Mouse (Mus musculus) hindbrain, embryonic 16.5 days (tissue): Measurements from ENCODE around the gene Anxa6. TPM values are rescaled to one million over a fixed set of nuclear protein-coding genes. Genes with fewer than 3 reads are reported as not detected.

ENCODE experiments used
- ATAC-seq: fragments of 200-750 bp; cut with Nextera tagmentation; 2 replicates; pipeline ENCODE4 v1.8.0; 2017; ENCODE audit warnings: moderate TSS enrichment, moderate library complexity
- H3K27ac ChIP-seq: fragments of 300-500 bp; sonication (generic); 2 replicates; pipeline ENCODE4 v1.5.1; 2014; ENCODE audit warnings: low read depth, mild to moderate bottlenecking, control low read depth, low read length, moderate library complexity
- H3K27me3 ChIP-seq: fragments of 300-500 bp; sonication (generic); replicated peaks from 2 replicates; pipeline ENCODE4 v1.6.1; 2014; ENCODE audit warnings: low read length; ENCODE audit not compliant: control insufficient read depth, insufficient read depth
- H3K36me3 ChIP-seq: fragments of 300-500 bp; sonication (generic); 2 replicates; pipeline ENCODE4 v1.6.1; 2014; ENCODE audit warnings: mild to moderate bottlenecking, low read length, moderate library complexity, mixed read lengths; ENCODE audit not compliant: control insufficient read depth, insufficient read depth
- H3K4me1 ChIP-seq: fragments of 300-500 bp; sonication (generic); 2 replicates; pipeline ENCODE4 v1.6.1; 2014; ENCODE audit warnings: low read depth, low read length; ENCODE audit not compliant: control insufficient read depth, insufficient read depth
- H3K4me2 ChIP-seq: fragments of 300-500 bp; sonication (generic); 2 replicates; pipeline ENCODE4 v1.6.1; 2014; ENCODE audit warnings: mild to moderate bottlenecking, low read length, control low read depth, moderate library complexity
- H3K4me3 ChIP-seq: fragments of 300-500 bp; sonication (generic); 2 replicates; pipeline ENCODE4 v1.5.1; 2014; ENCODE audit warnings: mild to moderate bottlenecking, low read length, control low read depth, moderate library complexity
- H3K9ac ChIP-seq: fragments of 300-500 bp; sonication (generic); 2 replicates; pipeline ENCODE4 v1.6.1; 2014; ENCODE audit warnings: low read depth, mild to moderate bottlenecking, control low read depth, low read length, moderate library complexity
- H3K9me3 ChIP-seq: fragments of 300-500 bp; sonication (generic); 2 replicates; pipeline ENCODE4 v1.6.1; 2014; ENCODE audit warnings: mild to moderate bottlenecking, low read length, moderate library complexity; ENCODE audit not compliant: control insufficient read depth
- WGBS: fragments of 180-500 bp; shearing (Covaris S2); extraction: QIAGEN DNeasy Blood & Tissue Kit; methylation state at CpG from one replicate; pipeline ENCODE4 v1.1.7; 2014; 5-methylcytosine and 5-hydroxymethylcytosine counted together
- polyA plus RNA-seq: library from polyadenylated mRNA; unstranded; fragments of >200 nt; fragmentation: Nextera tagmentation; extraction: Ambion mirVana; gene quantifications from 2 replicates; pipeline ENCODE4 v1.2.1, GENCODE M21; 2015

Gene Anxa6
- polyA plus RNA-seq, 1 experiment from 2014 or later = 72.4 TPM

DNA sequence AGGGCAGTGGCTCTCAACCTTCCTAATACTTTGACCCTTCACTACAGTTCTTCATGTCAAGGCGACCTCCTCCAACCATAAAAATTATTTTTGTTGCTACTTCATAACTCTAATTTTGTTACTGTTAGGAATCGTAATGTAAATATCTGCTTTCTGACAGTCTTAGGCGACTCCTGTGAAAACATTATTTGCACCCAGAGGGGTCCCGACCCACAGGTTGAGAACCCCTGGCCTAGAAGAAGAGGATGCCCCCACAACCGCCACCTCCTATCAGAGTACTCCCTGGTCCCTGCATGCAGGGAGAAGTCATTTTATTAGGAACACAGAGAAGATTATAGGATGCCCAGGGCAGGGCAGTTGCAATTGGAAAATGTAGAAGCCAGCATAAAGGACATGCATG lies 38.1 kb upstream of the Anxa6 start:
- no peak overlapping the region for H3K9ac ChIP-seq
- no peaks in the 10 kb centered on the region for H3K9me3 ChIP-seq
- H3K4me1 ChIP-seq = no peaks in the 10 kb centered on the region
- ATAC-seq = no peak
- no peaks in the 10 kb centered on the region for H3K27me3 ChIP-seq
- 94% methylated on average over 5 of the region's 5 CpGs for WGBS
- no peak overlapping the region for H3K27ac ChIP-seq
- H3K4me3 ChIP-seq = no peak overlapping the region
- H3K36me3 ChIP-seq = no peaks in the 10 kb centered on the region
- H3K4me2 ChIP-seq = no peak overlapping the region

GRCm38 (mm10) chr11:55069023-55069422 lies 35.8 kb upstream of the Anxa6 start:
- no peaks in the 10 kb centered on the region for H3K4me1 ChIP-seq
- no peak overlapping the region for H3K4me2 ChIP-seq
- H3K27me3 ChIP-seq = no peaks in the 10 kb centered on the region
- no peak overlapping the region for H3K4me3 ChIP-seq
- H3K9me3 ChIP-seq = no peaks in the 10 kb centered on the region
- WGBS = 52% methylated on average over 2 of the region's 2 CpGs
- no peak overlapping the region for H3K9ac ChIP-seq
- H3K36me3 ChIP-seq = no peaks in the 10 kb centered on the region
- ATAC-seq = no peak
- H3K27ac ChIP-seq = no peak overlapping the region

GRCm38 (mm10) chr11:55066921-55067320 lies 33.7 kb upstream of the Anxa6 start:
- Histone ChIP-seq H3K9me3 (no peaks in the 10 kb centered on the region), H3K27me3 (no peaks in the 10 kb centered on the region), H3K4me3 (no peak overlapping the region), H3K27ac (no peak overlapping the region), H3K4me1 (no peaks in the 10 kb centered on the region), H3K4me2 (no peak overlapping the region), H3K36me3 (no peaks in the 10 kb centered on the region), H3K9ac (no peak overlapping the region)
- no peak for ATAC-seq
- 65% methylated on average over 4 of the region's 4 CpGs for WGBS

- H3K27me3 ChIP-seq = no peaks in the 10 kb centered on the region
- WGBS = 67% methylated on average over 5 of the region's 5 CpGs
- no peak for ATAC-seq
- H3K4me2 ChIP-seq = no peak overlapping the region
- no peaks in the 10 kb centered on the region for H3K4me1 ChIP-seq
- no peaks in the 10 kb centered on the region for H3K9me3 ChIP-seq
- no peaks in the 10 kb centered on the region for H3K36me3 ChIP-seq
- no peak overlapping the region for H3K9ac ChIP-seq
- H3K4me3 ChIP-seq = no peak overlapping the region
- H3K27ac ChIP-seq = no peak overlapping the region
Observed at GRCm38 (mm10) chr11:55062856-55063255, 29.6 kb upstream of the Anxa6 start.

- no peak overlapping the region for H3K4me3 ChIP-seq
- no peak overlapping the region for H3K9ac ChIP-seq
- no peak overlapping the region for H3K4me2 ChIP-seq
- H3K27me3 ChIP-seq = no peaks in the 10 kb centered on the region
- no peak overlapping the region for H3K27ac ChIP-seq
- 90% methylated on average over 5 of the region's 5 CpGs for WGBS
- no peak for ATAC-seq
- no peaks in the 10 kb centered on the region for H3K4me1 ChIP-seq
- no peaks in the 10 kb centered on the region for H3K36me3 ChIP-seq
- no peaks in the 10 kb centered on the region for H3K9me3 ChIP-seq
Observed at GRCm38 (mm10) chr11:55060802-55061201, 27.6 kb upstream of the Anxa6 start.

DNA sequence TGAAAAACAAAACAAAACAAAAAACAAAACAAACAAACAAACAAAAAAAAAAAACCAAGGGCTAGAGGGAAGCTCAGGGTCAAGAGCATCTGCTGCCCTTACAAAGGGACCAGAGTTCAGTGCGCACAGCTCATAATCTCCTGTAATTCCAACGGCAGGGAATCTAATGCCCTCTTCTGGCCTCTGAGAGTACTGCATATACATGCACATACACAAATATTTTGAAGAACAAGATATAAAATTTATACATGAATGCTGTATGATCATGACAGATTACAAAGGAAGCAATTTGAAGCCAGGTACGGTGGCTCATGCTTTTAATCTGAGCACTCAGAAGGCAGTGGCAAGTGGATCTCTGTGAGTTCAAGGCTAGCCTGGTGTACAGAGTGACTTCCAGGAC lies 24.3 kb upstream of the Anxa6 start:
- H3K9me3 ChIP-seq = no peaks in the 10 kb centered on the region
- WGBS = 88% methylated on average over 3 of the region's 3 CpGs
- ATAC-seq = no peak
- no peaks in the 10 kb centered on the region for H3K27me3 ChIP-seq
- H3K9ac ChIP-seq = no peak overlapping the region
- no peaks in the 10 kb centered on the region for H3K4me1 ChIP-seq
- no peak overlapping the region for H3K4me2 ChIP-seq
- H3K4me3 ChIP-seq = no peak overlapping the region
- no peak overlapping the region for H3K27ac ChIP-seq
- H3K36me3 ChIP-seq = no peaks in the 10 kb centered on the region

DNA sequence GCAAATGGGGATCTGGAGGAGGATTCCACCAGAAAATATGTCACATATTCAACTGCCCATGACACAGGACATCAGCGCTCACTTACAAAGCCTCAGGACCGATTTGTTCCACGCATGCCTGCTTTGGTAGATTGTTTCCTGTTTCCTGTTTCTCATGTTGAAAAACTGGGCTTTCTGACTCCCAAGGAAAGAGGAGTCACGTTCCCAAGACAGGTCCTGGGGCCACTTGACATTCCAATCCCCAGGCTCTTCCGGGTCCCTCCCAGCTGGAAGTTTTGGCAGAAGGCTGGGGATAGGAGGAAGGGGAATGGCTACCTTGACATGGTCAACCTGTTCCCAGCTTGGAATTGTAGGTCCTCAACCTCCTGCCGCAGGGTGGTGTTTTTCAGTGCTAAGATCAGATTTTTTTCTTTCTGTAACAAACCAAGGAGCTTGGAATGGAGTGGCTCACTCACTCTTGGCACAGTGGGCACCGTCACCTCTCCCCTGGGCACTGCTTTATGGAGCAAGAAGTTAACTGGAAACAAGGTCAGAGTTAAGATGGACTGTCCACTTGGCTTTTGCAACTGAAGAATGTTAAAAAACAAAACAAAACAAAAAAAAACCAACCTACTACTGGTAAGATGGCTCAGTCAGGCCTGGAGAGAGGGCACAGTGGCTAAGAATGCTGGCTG lies 17.7 kb upstream of the Anxa6 start:
- H3K9me3 ChIP-seq = no peaks in the 10 kb centered on the region
- no peak overlapping the region for H3K9ac ChIP-seq
- H3K4me3 ChIP-seq = no peak overlapping the region
- H3K4me2 ChIP-seq = no peak overlapping the region
- no peaks in the 10 kb centered on the region for H3K27me3 ChIP-seq
- H3K4me1 ChIP-seq = no peaks in the 10 kb centered on the region
- H3K27ac ChIP-seq = no peak overlapping the region
- H3K36me3 ChIP-seq = no peaks in the 10 kb centered on the region
- no peak for ATAC-seq
- 80% methylated on average over 7 of the region's 7 CpGs for WGBS

DNA sequence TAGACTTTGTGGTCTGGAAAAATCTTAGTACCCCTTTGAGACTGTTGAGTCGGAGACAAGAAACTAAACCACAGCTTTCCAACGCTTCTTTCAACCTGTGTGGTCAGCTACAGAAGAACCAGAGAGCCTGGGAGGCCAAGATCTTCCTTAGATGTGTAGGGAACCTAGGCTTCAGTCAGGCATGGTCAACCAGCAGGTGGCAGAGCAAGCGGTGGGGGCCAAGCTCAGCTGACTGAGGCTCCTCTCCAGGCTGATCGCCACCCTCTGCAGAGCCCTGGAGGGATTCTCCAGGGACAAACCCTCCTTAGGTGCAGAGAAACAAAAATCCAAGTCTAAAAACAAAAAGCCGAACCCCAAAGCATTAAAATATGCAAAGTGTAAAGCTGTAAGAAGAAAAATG lies 13.4 kb upstream of the Anxa6 start:
- Histone ChIP-seq H3K9ac (no peak overlapping the region), H3K4me1 (no peaks in the 10 kb centered on the region), H3K4me3 (no peak overlapping the region), H3K9me3 (no peaks in the 10 kb centered on the region), H3K4me2 (no peak overlapping the region), H3K27ac (no peak overlapping the region), H3K27me3 (no peaks in the 10 kb centered on the region), H3K36me3 (no peaks in the 10 kb centered on the region)
- ATAC-seq = no peak
- 61% methylated on average over 5 of the region's 5 CpGs for WGBS

DNA sequence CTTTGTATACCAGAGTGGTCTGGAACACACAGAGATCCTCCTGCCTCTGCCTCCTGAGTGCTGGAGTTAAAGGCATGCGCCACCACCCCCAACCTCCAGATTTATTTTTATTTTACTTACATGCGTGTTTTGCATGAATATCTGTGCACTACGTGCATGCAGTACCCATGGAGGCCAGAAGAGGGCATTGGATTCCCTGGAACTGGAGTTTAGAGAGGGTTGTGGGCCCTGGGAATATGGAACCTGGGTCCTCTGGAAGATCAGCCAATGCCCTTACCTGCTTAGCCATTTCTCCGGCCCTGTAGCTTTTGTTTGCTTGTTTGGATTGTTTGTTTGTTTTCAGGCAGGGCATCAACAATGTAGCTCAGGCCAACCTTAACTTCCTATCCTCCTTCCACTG lies 8.1 kb upstream of the Anxa6 start:
- Histone ChIP-seq H3K9ac (no peak overlapping the region), H3K4me2 (no peak overlapping the region), H3K27me3 (no peaks in the 10 kb centered on the region), H3K9me3 (no peaks in the 10 kb centered on the region), H3K4me3 (no peak overlapping the region), H3K27ac (no peak overlapping the region), H3K36me3 (no peaks in the 10 kb centered on the region), H3K4me1 (no peaks in the 10 kb centered on the region)
- no peak for ATAC-seq
- WGBS = 78% methylated on average over 4 of the region's 4 CpGs

- no peaks in the 10 kb centered on the region for H3K4me1 ChIP-seq
- no peaks in the 10 kb centered on the region for H3K36me3 ChIP-seq
- 9% methylated on average over 9 of the region's 9 CpGs for whole genome bisulfite sequencing
- peaks cover under 1% of the 10 kb centered on the region; the same call in 1 of the 2 replicates for H3K27me3 ChIP-seq
- H3K9me3 ChIP-seq = no peaks in the 10 kb centered on the region
- ATAC-seq = peak; percentile 63
- no peak overlapping the region for H3K9ac ChIP-seq
- H3K27ac ChIP-seq = no peak overlapping the region
- H3K4me2 ChIP-seq = no peak overlapping the region
- H3K4me3 ChIP-seq = no peak overlapping the region
Observed at GRCm38 (mm10) chr11:55039591-55039990, 6.3 kb upstream of the Anxa6 start.
